Mouse (Mus musculus) liver, embryonic 11.5 days (tissue): ENCODE measurements around the gene Hbq1a. TPM values are rescaled to one million over a fixed set of nuclear protein-coding genes. Genes with fewer than 3 reads are reported as not detected.
"Not testable (repeated sequence)": the region's sequence is repeated elsewhere in the genome, so short reads cannot be mapped to it uniquely, and the experiment has no call there.

Experiments used
- ATAC-seq: fragments of 200-750 bp; cut with Nextera tagmentation; replicated peaks from 2 replicates; pipeline ENCODE4 v1.8.0; 2017; ENCODE audit warnings: moderate number of reproducible peaks, mild to moderate bottlenecking, moderate TSS enrichment, moderate library complexity; ENCODE audit not compliant: low FRiP score
- DNase-seq: peaks from one replicate; pipeline ENCODE4 v3.0.0-alpha.2; 2017; ENCODE audit warnings: low spot score
- H3K27ac ChIP-seq: fragments of 300-500 bp; sonication (generic); 2 replicates; pipeline ENCODE4 v1.5.1; 2014; ENCODE audit warnings: mild to moderate bottlenecking, low read depth, low read length, control low read depth
- H3K27me3 ChIP-seq: fragments of 300-500 bp; sonication (generic); replicated peaks from 2 replicates; pipeline ENCODE4 v1.6.1; 2014; ENCODE audit warnings: low read length, mixed read lengths; ENCODE audit not compliant: control insufficient read depth, insufficient read depth
- H3K36me3 ChIP-seq: fragments of 300-500 bp; sonication (generic); 2 replicates; pipeline ENCODE4 v1.6.1; 2014; ENCODE audit warnings: mild to moderate bottlenecking, low read length, moderate library complexity, mixed read lengths; ENCODE audit not compliant: control insufficient read depth, insufficient read depth
- H3K4me1 ChIP-seq: fragments of 300-500 bp; sonication (generic); replicated peaks from 2 replicates; pipeline ENCODE4 v1.6.1; 2014; ENCODE audit warnings: low read length, mixed read lengths; ENCODE audit not compliant: control insufficient read depth, insufficient read depth
- H3K4me2 ChIP-seq: fragments of 300-500 bp; sonication (generic); 2 replicates; pipeline ENCODE4 v1.6.1; 2014; ENCODE audit warnings: mild to moderate bottlenecking, control low read depth, moderate library complexity
- H3K4me3 ChIP-seq: fragments of 300-500 bp; sonication (generic); 2 replicates; pipeline ENCODE4 v1.5.1; 2014; ENCODE audit warnings: low read depth, low read length, control low read depth
- H3K9ac ChIP-seq: fragments of 300-500 bp; sonication (generic); 2 replicates; pipeline ENCODE4 v1.6.1; 2014; ENCODE audit warnings: low read depth, low read length, control low read depth
- H3K9me3 ChIP-seq: fragments of 300-500 bp; sonication (generic); 2 replicates; pipeline ENCODE4 v1.6.1; 2016; ENCODE audit warnings: low read length, inconsistent platforms, mixed read lengths; ENCODE audit not compliant: control insufficient read depth
- WGBS: fragments of 180-500 bp; shearing (Covaris S2); extraction: QIAGEN DNeasy Blood & Tissue Kit; methylation state at CpG from one replicate; pipeline ENCODE4 v1.1.7; 2014; 5-methylcytosine and 5-hydroxymethylcytosine counted together
- polyA plus RNA-seq: library from polyadenylated mRNA; unstranded; fragments of >200 nt; fragmentation: Nextera tagmentation; extraction: Ambion mirVana; gene quantifications from 2 replicates; pipeline ENCODE4 v1.2.1, GENCODE M21; 2014

Hbq1a gene
- polyA plus RNA-seq, result 0.47 and 0.92 TPM in 2 replicates

- DNase-seq, H3K4me1 ChIP-seq, H3K4me3 ChIP-seq, H3K36me3 ChIP-seq, ATAC-seq, H3K9me3 ChIP-seq, H3K9ac ChIP-seq, H3K27me3 ChIP-seq: not testable (repeated sequence)
- peak within 1 kb of the TSS; percentile 13; the same call in 1 of the 2 replicates for H3K27ac ChIP-seq
- H3K4me2 ChIP-seq, result peak within 1 kb of the TSS; percentile 19
- 7% methylated on average over 16 of the region's 16 CpGs for WGBS
Measured at GRCm38 (mm10) chr11:32299865-32300264, at the start of gene Hbq1a. Hbq1a (plus strand) TSS chr11:32300069.

- no peak overlapping the region for H3K4me3 ChIP-seq
Measured at GRCm38 (mm10) chr11:32250880-32251763, 48.7 kb upstream of the Hbq1a start.

GRCm38 (mm10) chr11:32253121-32253520, 46.7 kb upstream of the Hbq1a start:
- Histone ChIP-seq H3K9me3 (no peaks in the 10 kb centered on the region), H3K4me2 (no peak overlapping the region), H3K9ac (no peak overlapping the region), H3K27me3 (no peaks in the 10 kb centered on the region), H3K27ac (peak overlapping the region; percentile 47), H3K4me1 (peaks cover 39% of the 10 kb centered on the region), H3K36me3 (peaks cover 8% of the 10 kb centered on the region), H3K4me3 (no peak overlapping the region)
- no peak for ATAC-seq
- 97% methylated on average over 1 of the region's 1 CpGs for WGBS
- no peak for DNase-seq

More at GRCm38 (mm10) chr11:32250880-32251763, 48.7 kb upstream of the Hbq1a start:
- Histone ChIP-seq H3K9me3 (no peaks in the 10 kb centered on the region), H3K36me3 (peaks cover 11% of the 10 kb centered on the region), H3K27me3 (no peaks in the 10 kb centered on the region), H3K27ac (peak overlapping the region; percentile 92), H3K4me1 (peaks cover 37% of the 10 kb centered on the region), H3K9ac (peak overlapping the region; percentile 55), H3K4me2 (peak overlapping the region; percentile 30)
- DNase-seq (no peak), ATAC-seq (peak; percentile 98)
- WGBS, result 67% methylated on average over 8 of the region's 8 CpGs

GRCm38 (mm10) chr11:32256146-32256545, 43.7 kb upstream of the Hbq1a start:
- H3K27ac ChIP-seq, result peak overlapping the region; percentile 93
- peak overlapping the region; percentile 48 for H3K4me2 ChIP-seq
- H3K9ac ChIP-seq, result peak overlapping the region; percentile 54
- DNase-seq, result no peak
- WGBS, result 57% methylated on average over 1 of the region's 1 CpGs
- H3K4me3 ChIP-seq, result no peak overlapping the region
- H3K27me3 ChIP-seq, result no peaks in the 10 kb centered on the region
- no peaks in the 10 kb centered on the region for H3K9me3 ChIP-seq
- ATAC-seq, result peak; percentile 100
- peaks cover 27% of the 10 kb centered on the region for H3K4me1 ChIP-seq
- peaks cover 2% of the 10 kb centered on the region; the same call in 1 of the 2 replicates for H3K36me3 ChIP-seq

GRCm38 (mm10) chr11:32256566-32256965, 43.3 kb upstream of the Hbq1a start:
- no peak; the same call in 1 of the 2 replicates for ATAC-seq
- H3K4me3 ChIP-seq, result no peak overlapping the region

GRCm38 (mm10) chr11:32262674-32263415, 37.0 kb upstream of the Hbq1a start:
- WGBS, result 73% methylated on average over 10 of the region's 10 CpGs
- Histone ChIP-seq H3K4me3 (no peak overlapping the region), H3K4me1 (peaks cover 28% of the 10 kb centered on the region), H3K36me3 (peaks cover 3% of the 10 kb centered on the region; the same call in 1 of the 2 replicates), H3K4me2 (no peak overlapping the region), H3K9ac (0 out of 2 replicates have a peak overlapping the region, but pooled peaks have one; percentile 3), H3K9me3 (no peaks in the 10 kb centered on the region), H3K27ac (peak overlapping the region; percentile 77), H3K27me3 (no peaks in the 10 kb centered on the region)
- no peak for DNase-seq
- no peak for ATAC-seq

More at GRCm38 (mm10) chr11:32256566-32256965, 43.3 kb upstream of the Hbq1a start:
- Histone ChIP-seq H3K9me3 (no peaks in the 10 kb centered on the region), H3K27ac (peak overlapping the region; percentile 93), H3K4me1 (peaks cover 23% of the 10 kb centered on the region), H3K9ac (peak overlapping the region; percentile 41), H3K27me3 (no peaks in the 10 kb centered on the region), H3K4me2 (peak overlapping the region; percentile 44), H3K36me3 (peaks cover 3% of the 10 kb centered on the region; the same call in 1 of the 2 replicates)
- no peak for DNase-seq
- 67% methylated on average over 3 of the region's 3 CpGs for WGBS

GRCm38 (mm10) chr11:32265117-32265738, 34.6 kb upstream of the Hbq1a start:
- Histone ChIP-seq H3K27me3 (no peaks in the 10 kb centered on the region), H3K9me3 (no peaks in the 10 kb centered on the region), H3K36me3 (peaks cover 3% of the 10 kb centered on the region; the same call in 1 of the 2 replicates), H3K27ac (peak overlapping the region; percentile 88), H3K4me1 (peaks cover 44% of the 10 kb centered on the region), H3K9ac (peak overlapping the region; percentile 42; the same call in 1 of the 2 replicates), H3K4me2 (peak overlapping the region; percentile 45), H3K4me3 (0 out of 2 replicates have a peak overlapping the region, but pooled peaks have one; percentile 5)
- DNase-seq (no peak), ATAC-seq (peak; percentile 73)
- WGBS, result 57% methylated on average over 3 of the region's 3 CpGs

DNA sequence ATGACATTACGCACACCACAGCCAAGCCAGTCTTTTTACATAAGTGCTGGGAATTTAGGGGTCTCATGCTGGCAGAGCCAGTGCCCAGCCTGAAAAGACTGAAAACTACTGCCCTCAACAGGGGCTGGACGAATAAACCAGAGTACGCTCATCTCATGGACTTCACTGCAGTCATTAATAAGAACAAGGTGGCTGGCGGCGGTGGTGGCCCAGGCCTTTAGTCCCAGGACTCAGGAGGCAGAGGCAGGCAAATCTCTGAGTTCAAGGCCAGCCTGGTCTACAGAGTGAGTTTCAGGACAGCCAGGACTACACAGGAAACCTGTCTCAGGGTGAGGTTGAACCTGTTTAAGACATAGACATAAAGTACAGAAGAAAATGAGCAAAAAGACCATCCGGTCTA, 33.7 kb upstream of the Hbq1a start:
- peak overlapping the region; percentile 37 for H3K4me2 ChIP-seq
- 86% methylated on average over 6 of the region's 6 CpGs for WGBS
- peaks cover 3% of the 10 kb centered on the region; the same call in 1 of the 2 replicates for H3K36me3 ChIP-seq
- H3K27me3 ChIP-seq, result no peaks in the 10 kb centered on the region
- DNase-seq (no peak), ATAC-seq (no peak)
- peak overlapping the region; percentile 52 for H3K9ac ChIP-seq
- no peaks in the 10 kb centered on the region for H3K9me3 ChIP-seq
- H3K4me3 ChIP-seq, result peak overlapping the region; percentile 18; the same call in 1 of the 2 replicates
- peaks cover 44% of the 10 kb centered on the region for H3K4me1 ChIP-seq
- peak overlapping the region; percentile 88 for H3K27ac ChIP-seq
